Mouse (Mus musculus): Measurements from ENCODE around the gene Mrpl30. TPM values are rescaled to one million over a fixed set of nuclear protein-coding genes. Genes with fewer than 3 reads are reported as not detected.

The Mrpl30 gene
- polyA plus RNA-seq, 1 experiment from 2014 or later: 231 TPM

GRCm38 (mm10) chr1:37916393-37916792 lies 26.1 kb downstream of the Mrpl30 start, which contains the start of gene Lyg2:
Gene Lyg2, minus strand, starts transcription at chr1:37916493.
- no peak within 1 kb of the TSS for H3K4me2 ChIP-seq
- no peaks in the 10 kb centered on the region for H3K27me3 ChIP-seq (replicated peaks)
- H3K27ac ChIP-seq: no peak within 1 kb of the TSS
- 74% methylated on average over 5 of the region's 5 CpGs for WGBS
- H3K9me3 ChIP-seq: no peaks in the 10 kb centered on the region
- H3K9ac ChIP-seq: no peak within 1 kb of the TSS
- no peaks in the 10 kb centered on the region for H3K4me1 ChIP-seq
- H3K4me3 ChIP-seq: no peak within 1 kb of the TSS
- ATAC-seq (replicated peaks): no peak
- H3K36me3 ChIP-seq (replicated peaks): no peaks in the 10 kb centered on the region

DNA sequence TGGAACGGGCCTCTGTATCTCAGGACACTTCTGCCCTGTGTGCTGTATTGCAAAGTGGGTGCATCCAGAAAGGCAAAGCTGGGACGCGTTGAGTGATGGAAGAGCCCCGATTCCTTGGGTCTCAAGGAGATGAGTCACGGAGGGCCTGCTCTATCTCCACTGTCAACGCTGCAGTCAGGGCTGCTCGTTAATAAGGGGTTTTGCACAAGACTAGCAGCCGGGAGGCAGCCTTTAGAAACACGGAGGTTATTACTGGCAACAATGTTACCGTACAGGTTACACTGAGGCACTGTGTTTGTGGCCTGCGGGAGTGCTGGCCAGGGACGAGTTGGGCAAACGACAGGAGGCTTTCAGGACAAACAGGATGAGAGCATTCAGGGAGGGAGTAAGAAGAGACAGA lies 27.4 kb downstream of the Mrpl30 start:
- no peak overlapping the region for H3K4me2 ChIP-seq
- no peaks in the 10 kb centered on the region for H3K4me1 ChIP-seq
- no peak overlapping the region for H3K4me3 ChIP-seq
- H3K9ac ChIP-seq: no peak overlapping the region
- H3K9me3 ChIP-seq: no peaks in the 10 kb centered on the region
- H3K27ac ChIP-seq: no peak overlapping the region
- no peaks in the 10 kb centered on the region for H3K36me3 ChIP-seq (replicated peaks)
- no peaks in the 10 kb centered on the region for H3K27me3 ChIP-seq (replicated peaks)
- ATAC-seq (replicated peaks): no peak
- 79% methylated on average over 13 of the region's 13 CpGs for WGBS

DNA sequence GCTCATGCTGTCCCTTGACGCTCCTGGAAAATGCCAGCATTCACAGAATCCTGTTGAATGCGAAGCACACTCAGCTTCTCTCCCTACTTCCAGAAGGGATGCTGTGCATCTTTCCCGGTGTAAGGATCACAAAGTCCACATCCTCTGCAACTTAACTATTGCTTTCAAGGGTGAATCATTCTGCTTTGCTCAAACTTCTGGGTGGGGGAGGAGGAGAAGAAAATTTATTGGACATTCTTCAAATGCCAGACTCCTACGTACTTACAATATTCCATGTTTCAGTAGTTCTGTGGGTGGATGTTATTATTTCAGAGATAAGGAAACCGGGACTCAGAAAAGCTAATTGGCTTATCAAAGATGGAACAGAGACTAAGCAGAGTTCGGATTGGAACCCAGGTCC lies 27.8 kb downstream of the Mrpl30 start:
- Histone ChIP-seq H3K27ac (no peak overlapping the region), H3K36me3 (replicated peaks) (no peaks in the 10 kb centered on the region), H3K4me3 (no peak overlapping the region), H3K9me3 (no peaks in the 10 kb centered on the region), H3K4me1 (no peaks in the 10 kb centered on the region), H3K27me3 (replicated peaks) (no peaks in the 10 kb centered on the region), H3K4me2 (no peak overlapping the region), H3K9ac (no peak overlapping the region)
- ATAC-seq (replicated peaks): no peak
- 81% methylated on average over 6 of the region's 6 CpGs for WGBS

DNA sequence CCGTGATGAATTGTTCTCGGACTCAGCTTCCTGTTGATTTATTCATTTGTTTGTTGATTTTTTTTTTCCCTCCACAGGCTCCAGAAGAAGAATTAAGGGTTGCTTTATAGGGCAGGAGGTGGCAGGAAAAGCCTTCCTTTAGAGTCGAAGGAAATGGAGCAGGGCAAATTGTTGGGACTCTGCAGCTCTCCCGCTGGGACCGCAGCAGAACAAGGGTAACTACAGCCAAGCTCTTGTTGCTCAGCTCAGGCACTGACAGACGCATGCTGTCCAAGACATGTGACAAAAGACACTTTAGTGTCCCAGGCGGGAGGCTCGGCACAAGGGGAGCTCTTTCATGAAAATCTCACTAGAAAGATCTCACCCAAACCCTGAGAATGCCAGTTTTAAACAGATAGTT lies 32.3 kb downstream of the Mrpl30 start:
- no peak overlapping the region for H3K4me3 ChIP-seq
- H3K36me3 ChIP-seq (replicated peaks): no peaks in the 10 kb centered on the region
- no peak overlapping the region for H3K27ac ChIP-seq
- no peak overlapping the region for H3K4me2 ChIP-seq
- no peaks in the 10 kb centered on the region for H3K27me3 ChIP-seq (replicated peaks)
- no peak for ATAC-seq (replicated peaks)
- no peaks in the 10 kb centered on the region for H3K4me1 ChIP-seq
- no peak overlapping the region for H3K9ac ChIP-seq
- H3K9me3 ChIP-seq: no peaks in the 10 kb centered on the region
- 61% methylated on average over 8 of the region's 8 CpGs for WGBS

DNA sequence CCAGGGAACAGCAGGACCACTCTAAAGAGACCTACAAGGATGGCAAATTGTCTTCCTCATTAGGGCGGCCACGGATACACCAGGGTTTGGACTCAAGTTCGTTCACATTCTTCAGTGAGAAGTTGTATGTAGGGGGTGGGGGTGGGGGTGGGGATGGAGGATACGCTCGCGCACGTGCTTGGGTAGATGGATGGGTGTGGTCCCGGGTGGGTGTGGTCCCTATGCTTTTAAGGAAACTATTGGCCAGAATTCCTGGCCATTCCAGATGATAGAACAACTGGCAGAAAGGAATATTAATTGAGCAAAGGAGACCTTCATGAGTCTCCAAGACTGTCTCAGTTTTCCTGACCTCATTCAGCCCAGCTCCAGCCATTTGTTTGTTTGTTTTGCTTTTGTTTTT lies 35.7 kb downstream of the Mrpl30 start:
- no peaks in the 10 kb centered on the region for H3K27me3 ChIP-seq (replicated peaks)
- no peaks in the 10 kb centered on the region for H3K9me3 ChIP-seq
- H3K4me3 ChIP-seq: no peak overlapping the region
- H3K36me3 ChIP-seq (replicated peaks): no peaks in the 10 kb centered on the region
- no peaks in the 10 kb centered on the region for H3K4me1 ChIP-seq
- 84% methylated on average over 8 of the region's 8 CpGs for WGBS
- H3K9ac ChIP-seq: no peak overlapping the region
- ATAC-seq (replicated peaks): no peak
- H3K27ac ChIP-seq: no peak overlapping the region
- no peak overlapping the region for H3K4me2 ChIP-seq

DNA sequence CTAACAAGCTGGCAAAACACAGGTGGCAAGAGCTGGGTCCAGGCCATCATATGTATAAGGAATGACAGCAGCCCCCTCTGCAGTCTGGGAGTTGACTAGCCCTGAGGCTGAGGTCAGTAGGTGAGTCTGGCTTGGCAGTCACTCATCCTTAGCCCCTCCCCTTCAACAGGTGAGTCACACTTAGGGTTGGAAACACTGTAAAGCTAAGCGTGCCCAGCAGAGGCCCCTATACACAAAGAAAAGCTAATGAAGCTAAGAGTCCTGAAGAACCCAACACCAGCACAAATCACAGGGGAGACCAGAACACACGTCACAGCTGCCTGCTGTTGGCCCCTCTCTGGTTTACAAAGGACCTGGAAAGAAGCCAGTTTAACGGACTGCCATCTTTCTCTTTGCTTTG lies 41.5 kb downstream of the Mrpl30 start:
- no peaks in the 10 kb centered on the region for H3K9me3 ChIP-seq
- H3K27ac ChIP-seq: no peak overlapping the region
- H3K4me1 ChIP-seq: no peaks in the 10 kb centered on the region
- H3K4me3 ChIP-seq: no peak overlapping the region
- ATAC-seq (replicated peaks): no peak
- H3K36me3 ChIP-seq (replicated peaks): no peaks in the 10 kb centered on the region
- H3K4me2 ChIP-seq: no peak overlapping the region
- no peaks in the 10 kb centered on the region for H3K27me3 ChIP-seq (replicated peaks)
- WGBS: 17% methylated on average over 3 of the region's 3 CpGs
- H3K9ac ChIP-seq: no peak overlapping the region

Other genes with a start within 250 kb of the Mrpl30 start
- gene 2010300C02Rik, start 170.4 kb upstream of the Mrpl30 start, polyA plus RNA-seq (2015; fragmentation: Nextera tagmentation; extraction: Ambion mirVana): 2.7 and 3.7 TPM in 2 replicates
- 19.1 and 20.8 TPM in 2 replicates for gene Tsga10, start 24.0 kb upstream of the Mrpl30 start, polyA plus RNA-seq (2015; fragmentation: Nextera tagmentation; extraction: Ambion mirVana)
- 6.9 and 7.7 TPM in 2 replicates for gene Lipt1, start 18.7 kb upstream of the Mrpl30 start, polyA plus RNA-seq (2015; fragmentation: Nextera tagmentation; extraction: Ambion mirVana)
- 15.6 and 15.9 TPM in 2 replicates for gene Mitd1, start 66 bp upstream of the Mrpl30 start, polyA plus RNA-seq (2015; fragmentation: Nextera tagmentation; extraction: Ambion mirVana)
- gene Lyg2, start 26.0 kb downstream of the Mrpl30 start, polyA plus RNA-seq (2015; fragmentation: Nextera tagmentation; extraction: Ambion mirVana): not detected in 2 replicates
- not detected in 2 replicates for gene Lyg1, start 67.3 kb downstream of the Mrpl30 start, polyA plus RNA-seq (2015; fragmentation: Nextera tagmentation; extraction: Ambion mirVana)
- gene Txndc9, start 107.4 kb downstream of the Mrpl30 start, polyA plus RNA-seq (2015; fragmentation: Nextera tagmentation; extraction: Ambion mirVana): 129 and 135 TPM in 2 replicates
- 21.1 and 23.6 TPM in 2 replicates for gene Eif5b, start 107.5 kb downstream of the Mrpl30 start, polyA plus RNA-seq (2015; fragmentation: Nextera tagmentation; extraction: Ambion mirVana)
- gene Rev1, start 239.3 kb downstream of the Mrpl30 start, polyA plus RNA-seq (2015; fragmentation: Nextera tagmentation; extraction: Ambion mirVana): 39.7 and 39.9 TPM in 2 replicates